Mouse (Mus musculus) layer of hippocampus, adult 6 months (tissue): Measurements from ENCODE around the gene Soga3. TPM values are rescaled to one million over a fixed set of nuclear protein-coding genes. Genes with fewer than 3 reads are reported as not detected.

ENCODE experiments used
- long read RNA-seq, 2 experiments: library from polyadenylated mRNA; unstranded; transcript quantifications; one replicate each; pipeline ENCODE4 v2.0.0; 2019 to 2020
- polyA plus RNA-seq: library from polyadenylated mRNA; unstranded; fragments of <200 nt; fragmentation: Nextera tagmentation; gene quantifications from 2 replicates; pipeline ENCODE4 v1.2.3, GENCODE M21; 2021

Gene Soga3
- polyA plus RNA-seq: 122 and 140 TPM in 2 replicates
- long read RNA-seq, experiment 1, partial matches to known transcripts: 150 of 174 reads
- long read RNA-seq, experiment 1, other reads (novel, unspliced or antisense): 24 of 174 reads
- long read RNA-seq, experiment 2, full-length matches to known transcripts: 1 of 590 reads
- long read RNA-seq, experiment 2, partial matches to known transcripts: 459 of 590 reads
- long read RNA-seq, experiment 2, other reads (novel, unspliced or antisense): 130 of 590 reads

DNA sequence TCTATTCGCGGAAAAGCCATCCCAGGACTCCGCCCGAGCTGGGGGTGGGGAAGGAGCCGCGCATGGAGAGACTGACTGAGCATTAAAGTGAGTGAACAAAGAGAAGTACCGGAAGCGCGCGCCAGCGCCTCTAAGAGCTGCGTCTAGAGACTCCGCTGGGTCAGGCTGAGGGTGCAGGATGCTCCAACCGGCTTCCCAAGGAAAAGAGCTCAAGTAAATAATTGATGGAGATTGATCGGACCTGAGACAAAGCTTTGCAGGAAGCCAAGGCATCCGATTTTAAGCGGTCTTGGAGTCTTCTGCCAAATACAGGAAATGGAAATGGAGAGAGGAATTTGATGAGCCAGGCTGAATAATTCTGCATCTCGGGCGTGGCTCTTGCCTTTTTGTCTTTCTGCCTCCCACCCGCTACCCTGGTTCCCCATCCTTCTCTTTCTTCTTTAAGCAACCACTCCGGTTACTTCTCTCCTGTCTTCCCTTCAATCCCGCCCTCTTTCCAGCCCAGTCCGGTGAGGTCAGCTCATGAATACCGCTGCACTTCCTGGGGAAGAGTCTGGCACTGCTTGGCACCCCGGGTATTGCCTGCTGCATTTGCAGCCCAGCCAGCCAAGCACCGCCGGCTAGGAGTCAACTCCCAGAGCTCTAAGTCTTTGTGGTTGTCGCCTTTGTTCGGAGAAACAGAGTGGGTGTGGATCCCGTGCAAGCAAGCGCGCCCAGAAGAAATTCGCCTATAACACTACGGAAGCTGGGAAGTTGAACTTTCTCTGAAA lies at the start of gene Soga3:
Gene Soga3, plus strand, starts transcription at position 274 of the 770 bp plus-strand sequence.

DNA sequence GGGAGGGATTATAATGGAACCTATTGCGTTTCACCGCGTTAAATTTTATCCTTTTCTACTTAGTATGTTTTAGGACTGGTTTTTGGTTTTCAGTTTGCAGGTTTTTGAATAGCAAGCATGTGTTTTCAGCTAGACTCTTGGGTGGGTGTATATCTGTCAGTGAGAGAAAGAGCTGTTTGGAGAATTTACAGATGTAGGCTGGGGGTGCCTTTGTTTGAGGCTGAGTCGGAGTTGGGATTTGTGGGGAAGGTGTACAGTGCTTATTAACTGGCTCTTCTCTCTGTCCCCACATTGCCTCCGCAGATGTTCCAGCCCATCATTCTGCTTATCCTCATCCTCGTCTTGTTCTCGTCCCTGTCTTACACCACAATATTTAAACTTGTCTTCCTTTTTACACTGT lies 55.0 kb downstream of the Soga3 start, which contains the start of gene Gm49353:
Gene Gm49353, plus strand, starts transcription at position 313 of the 400 bp plus-strand sequence.

DNA sequence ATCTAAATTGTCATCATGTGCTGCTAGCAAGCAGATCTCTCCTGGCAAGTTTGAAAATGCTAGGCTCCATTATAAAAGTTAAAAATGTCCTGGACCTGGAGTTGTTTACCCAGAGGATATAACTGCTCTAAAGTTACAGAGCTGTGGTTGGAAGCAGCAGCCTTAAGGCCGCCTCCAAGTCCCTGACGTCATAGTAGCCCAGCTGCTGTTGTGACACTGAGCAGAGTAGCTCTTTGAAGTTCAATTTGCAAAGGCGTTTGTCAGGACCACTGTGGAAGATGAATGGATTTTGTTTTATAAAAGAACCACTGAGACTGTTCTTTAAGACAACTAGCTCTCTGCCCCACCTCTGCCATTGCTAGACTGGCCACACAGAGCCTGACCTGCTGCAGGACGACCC lies 67.8 kb downstream of the Soga3 start, which contains the start of gene 9330159F19Rik:
Gene 9330159F19Rik, plus strand, starts transcription at position 154 of the 400 bp plus-strand sequence.

Other genes starting within 250 kb of the Soga3 start
- gene 2310057J18Rik, start 157.5 kb upstream of the Soga3 start, polyA plus RNA-seq: not detected in 2 replicates
- 0.69 and 2.7 TPM in 2 replicates for gene Gm49353, start 55.1 kb downstream of the Soga3 start, polyA plus RNA-seq
- 8.7 and 11.9 TPM in 2 replicates for gene 9330159F19Rik, start 67.8 kb downstream of the Soga3 start, polyA plus RNA-seq
- 24.8 and 27.3 TPM in 2 replicates for gene Echdc1, start 169.3 kb downstream of the Soga3 start, polyA plus RNA-seq
- 39.4 and 51.1 TPM in 2 replicates for gene Rnf146, start 218.6 kb downstream of the Soga3 start, polyA plus RNA-seq